Mouse (Mus musculus) bone marrow, adult 2 months (tissue): ENCODE measurements around the gene Ebf4. TPM values are rescaled to one million over a fixed set of nuclear protein-coding genes. Genes with fewer than 3 reads are reported as not detected.

Source experiments
- H3K27ac ChIP-seq: fragments of 200-500 bp; 2 replicates; pipeline ENCODE4 v1.5.1; 2012; ENCODE audit warnings: low read depth, mild to moderate bottlenecking, control low read depth, inconsistent platforms, low read length; ENCODE audit not compliant: control insufficient read depth, poor library complexity, insufficient read depth
- H3K4me1 ChIP-seq: fragments of 200-500 bp; 2 replicates; pipeline ENCODE4 v1.6.1; 2011; ENCODE audit warnings: low read length; ENCODE audit not compliant: control insufficient read depth, insufficient read depth
- H3K4me3 ChIP-seq: fragments of 200-500 bp; replicated peaks from 2 replicates; pipeline ENCODE3; 2011; ENCODE audit warnings: mild to moderate bottlenecking, low read depth, low read length, control low read depth; ENCODE audit not compliant: control insufficient read depth
- CTCF ChIP-seq: fragments of 200-500 bp; IDR thresholded peaks from 2 replicates; pipeline ENCODE4 v1.5.1; 2011; ENCODE audit warnings: low read length, control low read depth; ENCODE audit not compliant: control insufficient read depth, insufficient read depth
- POLR2A ChIP-seq: fragments of 200-500 bp; IDR thresholded peaks from 2 replicates; pipeline ENCODE4 v1.6.1; 2011; ENCODE audit warnings: low read depth, mild to moderate bottlenecking, control low read depth, low read length, borderline replicate concordance; ENCODE audit not compliant: control insufficient read depth
- WGBS: fragments of 180-500 bp; shearing (Covaris S2); methylation state at CpG from one replicate; pipeline ENCODE4 v1.1.7; 2018; 5-methylcytosine and 5-hydroxymethylcytosine counted together
- polyA plus RNA-seq: library from polyadenylated mRNA; stranded (reverse); fragments of >200 nt; gene quantifications from 2 replicates; pipeline ENCODE4 v1.2.4, GENCODE M21; 2011; ENCODE audit warnings: low replicate concordance; ENCODE audit not compliant: missing spikeins, insufficient read depth, insufficient read length

Gene Ebf4
- polyA plus RNA-seq, 1 experiment, result not detected

- WGBS, result 76% methylated on average over 1 of the region's 1 CpGs
Observed at GRCm38 (mm10) chr2:130400046-130400445, 105.1 kb downstream of the Ebf4 start.

GRCm38 (mm10) chr2:130401891-130402290 lies 106.9 kb downstream of the Ebf4 start:
- no peaks in the 10 kb centered on the region for H3K4me1 ChIP-seq
- TF ChIP-seq POLR2A (no peak), CTCF (no peak)
- WGBS, result 73% methylated on average over 4 of the region's 4 CpGs
- no peak overlapping the region for H3K4me3 ChIP-seq
- no peak overlapping the region for H3K27ac ChIP-seq

More at GRCm38 (mm10) chr2:130400046-130400445, 105.1 kb downstream of the Ebf4 start:
- no peak overlapping the region for H3K27ac ChIP-seq
- TF ChIP-seq CTCF (no peak), POLR2A (no peak)
- H3K4me3 ChIP-seq, result no peak overlapping the region
- no peaks in the 10 kb centered on the region for H3K4me1 ChIP-seq

GRCm38 (mm10) chr2:130404939-130405338 lies 110.0 kb downstream of the Ebf4 start, which contains the start of the genes Gm28372 and 1700020A23Rik:
Gene Gm28372 (plus strand): TSS chr2:130405239.
Gene 1700020A23Rik (plus strand): TSS chr2:130405259.
- H3K4me3 ChIP-seq, result no peak within 1 kb of the TSS
- TF ChIP-seq POLR2A, result no peak
- TF ChIP-seq CTCF, result no peak
- H3K27ac ChIP-seq, result no peak within 1 kb of the TSS
- H3K4me1 ChIP-seq, result no peaks in the 10 kb centered on the region
- 73% methylated on average over 1 of the region's 1 CpGs for whole genome bisulfite sequencing

- WGBS, result 78% methylated on average over 2 of the region's 2 CpGs
- TF ChIP-seq POLR2A (no peak), CTCF (no peak)
Observed at GRCm38 (mm10) chr2:130406178-130406577, 111.2 kb downstream of the Ebf4 start, which contains the start of gene Tmem239. Gene Tmem239 (plus strand): TSS chr2:130406478.

GRCm38 (mm10) chr2:130408194-130408593 lies 113.2 kb downstream of the Ebf4 start:
- TF ChIP-seq CTCF, result no peak
- TF ChIP-seq POLR2A, result no peak
- H3K4me1 ChIP-seq, result no peaks in the 10 kb centered on the region
- H3K4me3 ChIP-seq, result no peak overlapping the region
- H3K27ac ChIP-seq, result no peak overlapping the region
- 66% methylated on average over 6 of the region's 6 CpGs for WGBS

More at GRCm38 (mm10) chr2:130406178-130406577, 111.2 kb downstream of the Ebf4 start, which contains the start of gene Tmem239:
- H3K4me3 ChIP-seq, result no peak within 1 kb of the TSS
- no peak within 1 kb of the TSS for H3K27ac ChIP-seq
- no peaks in the 10 kb centered on the region for H3K4me1 ChIP-seq

GRCm38 (mm10) chr2:130411558-130412495 lies 116.9 kb downstream of the Ebf4 start:
- Histone ChIP-seq H3K4me1 (no peaks in the 10 kb centered on the region), H3K4me3 (no peak overlapping the region), H3K27ac (no peak overlapping the region)
- WGBS, result 27% methylated on average over 16 of the region's 16 CpGs
- TF ChIP-seq POLR2A (no peak), CTCF (peak; percentile 83)

- Histone ChIP-seq H3K4me1 (no peaks in the 10 kb centered on the region), H3K27ac (no peak overlapping the region), H3K4me3 (no peak overlapping the region)
- WGBS, result 74% methylated on average over 3 of the region's 3 CpGs
- TF ChIP-seq POLR2A (no peak), CTCF (no peak)
Observed at GRCm38 (mm10) chr2:130412775-130413174, 117.8 kb downstream of the Ebf4 start.

- H3K27ac ChIP-seq, result no peak overlapping the region
- no peaks in the 10 kb centered on the region for H3K4me1 ChIP-seq
- TF ChIP-seq POLR2A (no peak), CTCF (no peak)
- no peak overlapping the region for H3K4me3 ChIP-seq
- 64% methylated on average over 6 of the region's 6 CpGs for WGBS
Observed at GRCm38 (mm10) chr2:130414094-130414856, 119.3 kb downstream of the Ebf4 start.

Other genes with a start within 250 kb of the Ebf4 start
- gene Tgm6, start 182.8 kb upstream of the Ebf4 start, polyA plus RNA-seq, result not detected in 2 replicates
- 103 and 113 TPM in 2 replicates for gene Snrpb, start 115.8 kb upstream of the Ebf4 start, polyA plus RNA-seq
- not detected in 2 replicates for gene Tmc2, start 100.0 kb upstream of the Ebf4 start, polyA plus RNA-seq
- 187 and 375 TPM in 2 replicates for gene Nop56, start 20.7 kb upstream of the Ebf4 start, polyA plus RNA-seq
- 63.9 and 78.0 TPM in 2 replicates for gene Idh3b, start 10.6 kb upstream of the Ebf4 start, polyA plus RNA-seq
- gene Cpxm1, start 102.4 kb downstream of the Ebf4 start, polyA plus RNA-seq, result 10.6 and 11.8 TPM in 2 replicates
- not detected in 2 replicates for gene Gm28372, start 110.1 kb downstream of the Ebf4 start, polyA plus RNA-seq
- gene 1700020A23Rik, start 110.1 kb downstream of the Ebf4 start, polyA plus RNA-seq, result not detected in 2 replicates
- gene Tmem239, start 111.3 kb downstream of the Ebf4 start, polyA plus RNA-seq, result not detected in 2 replicates
- gene Vps16, start 129.2 kb downstream of the Ebf4 start, polyA plus RNA-seq, result 166 and 195 TPM in 2 replicates
- 6.1 and 8.5 TPM in 2 replicates for gene Pced1a, start 129.5 kb downstream of the Ebf4 start, polyA plus RNA-seq
- 25.6 and 33.1 TPM in 2 replicates for gene Ptpra, start 155.1 kb downstream of the Ebf4 start, polyA plus RNA-seq